Comparison of ENCODE assay signal across 8 mouse cellular contexts in the genomic region with DNA sequence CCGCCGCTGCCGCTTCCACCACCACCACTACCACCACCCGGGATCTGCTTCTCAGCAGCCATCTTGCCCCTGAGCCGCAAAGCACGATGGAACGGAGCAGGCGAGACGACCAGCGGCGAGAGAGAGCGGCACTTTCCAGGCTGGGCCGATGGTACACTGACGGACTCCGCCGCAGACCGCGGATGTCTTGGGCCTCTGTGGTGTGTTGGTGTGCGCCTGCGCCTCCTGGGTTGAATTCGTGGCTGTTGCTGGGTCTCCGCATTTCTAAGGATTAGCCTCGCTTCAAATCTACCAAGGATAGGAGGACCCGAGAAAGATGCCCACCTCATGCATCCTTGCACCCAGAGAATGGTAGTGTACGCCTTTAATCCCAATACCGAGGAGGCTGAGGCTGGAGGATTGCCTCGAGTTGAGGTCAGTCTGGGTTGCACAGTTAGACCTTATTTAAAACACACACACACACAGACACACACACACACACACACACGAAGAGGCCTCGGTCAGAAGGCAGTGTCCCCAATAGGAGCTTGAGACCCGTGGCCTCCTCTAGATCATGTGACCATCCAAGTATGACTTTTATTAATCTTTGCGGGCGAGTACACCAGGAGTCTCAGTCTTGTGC. TPM values are rescaled to one million over a fixed set of nuclear protein-coding genes. Genes with fewer than 3 reads are reported as not detected.
DNase-seq lines count a peak whose midpoint lies in the region; ATAC-seq and TF ChIP-seq lines count a peak whose summit lies in the region.

A gene (minus strand): TSS at position 173 of the 622 bp plus-strand sequence.

- intact Hi-C loops in heart, postnatal 10 days (cut with DNase I) = loop anchor here (2.0 kb wide), 1 partner anchor 31 kb away; no protein-coding TSS in a partner anchor

- DNase-seq in heart, postnatal 10 days = peak; percentile 95 to 97
- peak; percentile 82 for DNase-seq in large intestine, adult 2 months (ENCODE audit: low read depth, low spot score)
- peak; percentile 91 for DNase-seq in liver, postnatal 0 days
- DNase-seq in testis, postnatal 10 days (ENCODE audit: low spot score) = peak; percentile 94

- peak; percentile 77 for TF ChIP-seq EP300 in ES-Bruce4 (IDR thresholded peaks at IDR 0.05; ENCODE audit: insufficient read depth, low read depth, low read length)
- TF ChIP-seq EP300 in liver, postnatal 0 days (IDR thresholded peaks at IDR 0.05; ENCODE audit: low read depth) = no peak

- H3K36me3 ChIP-seq in ES-Bruce4 (ENCODE audit: control insufficient read depth, insufficient read depth, low read length, poor library complexity, severe bottlenecking) = peaks cover 5% of the 10 kb centered on the region; the same call in 1 of the 2 replicates
- peaks cover 30% of the 10 kb centered on the region for H3K36me3 ChIP-seq in forebrain, embryonic 13.5 days (ENCODE audit: poor library complexity, severe bottlenecking)
- H3K36me3 ChIP-seq in liver, postnatal 0 days (replicated peaks; ENCODE audit: insufficient read depth, low read length) = peaks cover 11% of the 10 kb centered on the region
- H3K36me3 ChIP-seq in neural tube, embryonic 14.5 days (ENCODE audit: control insufficient read depth, insufficient read depth, low read length) = peaks cover 14% of the 10 kb centered on the region; the same call in 1 of the 2 replicates

- peak; percentile 92 for TF ChIP-seq POLR2A in ES-Bruce4 (IDR thresholded peaks at IDR 0.05; ENCODE audit: insufficient read depth, low read length)

- peak within 1 kb of the TSS; percentile 94 for H3K4me2 ChIP-seq in forebrain, embryonic 13.5 days
- peak within 1 kb of the TSS; percentile 96 for H3K4me2 ChIP-seq in liver, postnatal 0 days (ENCODE audit: low read depth, low read length)
- peak within 1 kb of the TSS; percentile 70 for H3K4me2 ChIP-seq in neural tube, embryonic 14.5 days (ENCODE audit: low read depth, low read length)

- peak; percentile 99 for ATAC-seq in cerebellum, adult (ENCODE audit: insufficient number of reproducible peaks, low FRiP score, low TSS enrichment)
- ATAC-seq in forebrain, embryonic 13.5 days = peak; percentile 99
- peak; percentile 98 for ATAC-seq in liver, postnatal 0 days
- peak; percentile 99 for ATAC-seq in neural tube, embryonic 14.5 days (ENCODE audit: low read depth)

- WGBS in forebrain, embryonic 13.5 days = 3% methylated on average over 32 of the region's 32 CpGs
- 1% methylated on average over 32 of the region's 32 CpGs for WGBS in large intestine, adult 2 months
- WGBS in liver, postnatal 0 days (ENCODE audit: insufficient replicate concordance) = 2% methylated on average over 32 of the region's 32 CpGs
- 3% methylated on average over 32 of the region's 32 CpGs for whole genome bisulfite sequencing in neural tube, embryonic 14.5 days

- no peaks in the 10 kb centered on the region for H3K4me1 ChIP-seq in ES-Bruce4 (ENCODE audit: control insufficient read depth, insufficient read depth, low read length)
- H3K4me1 ChIP-seq in forebrain, embryonic 13.5 days = peaks cover 39% of the 10 kb centered on the region
- peaks cover 15% of the 10 kb centered on the region for H3K4me1 ChIP-seq in liver, postnatal 0 days (ENCODE audit: insufficient read depth)
- H3K4me1 ChIP-seq in neural tube, embryonic 14.5 days (ENCODE audit: control insufficient read depth, insufficient read depth, low read length) = peaks cover 11% of the 10 kb centered on the region

- H3K9ac ChIP-seq in ES-Bruce4 (ENCODE audit: low read depth, poor library complexity, severe bottlenecking) = peak within 1 kb of the TSS; percentile 73
- peak within 1 kb of the TSS; percentile 92 for H3K9ac ChIP-seq in forebrain, embryonic 13.5 days
- H3K9ac ChIP-seq in liver, postnatal 0 days (replicated peaks) = peak within 1 kb of the TSS; percentile 92
- peak within 1 kb of the TSS; percentile 82 for H3K9ac ChIP-seq in neural tube, embryonic 14.5 days (replicated peaks; ENCODE audit: low read depth, low read length)

- H3K27me3 ChIP-seq in ES-Bruce4 (ENCODE audit: control insufficient read depth, insufficient read depth, low read length, poor library complexity, severe bottlenecking) = no peaks in the 10 kb centered on the region
- 0 out of 2 replicates have a peak, but pooled peaks cover 3% of the 10 kb centered on the region for H3K27me3 ChIP-seq in forebrain, embryonic 13.5 days
- no peaks in the 10 kb centered on the region for H3K27me3 ChIP-seq in liver, postnatal 0 days (ENCODE audit: insufficient read depth, low read length)
- no peaks in the 10 kb centered on the region for H3K27me3 ChIP-seq in neural tube, embryonic 14.5 days (ENCODE audit: control insufficient read depth, insufficient read depth, low read length)

- peak within 1 kb of the TSS; percentile 73 for H3K4me3 ChIP-seq in ES-Bruce4 (ENCODE audit: low read depth, low read length)
- peak within 1 kb of the TSS; percentile 91 for H3K4me3 ChIP-seq in forebrain, embryonic 13.5 days
- peak within 1 kb of the TSS; percentile 97 for H3K4me3 ChIP-seq in liver, postnatal 0 days (ENCODE audit: low read depth, low read length)
- peak within 1 kb of the TSS; percentile 97 for H3K4me3 ChIP-seq in neural tube, embryonic 14.5 days (ENCODE audit: low read depth, low read length)

- peak within 1 kb of the TSS; percentile 5; the same call in 1 of the 2 replicates for H3K27ac ChIP-seq in ES-Bruce4 (ENCODE audit: insufficient read depth, low read length)
- H3K27ac ChIP-seq in forebrain, embryonic 13.5 days = peak within 1 kb of the TSS; percentile 91
- peak within 1 kb of the TSS; percentile 81 for H3K27ac ChIP-seq in liver, postnatal 0 days (ENCODE audit: low read depth)
- H3K27ac ChIP-seq in neural tube, embryonic 14.5 days (ENCODE audit: low read depth, low read length) = peak within 1 kb of the TSS; percentile 93

- no peak for TF ChIP-seq CTCF in ES-Bruce4 (IDR thresholded peaks at IDR 0.05; ENCODE audit: low read depth, low read length)
- TF ChIP-seq CTCF in liver, postnatal 0 days (IDR thresholded peaks at IDR 0.05; ENCODE audit: low read depth) = peak; percentile 15; the same call in 1 of the 2 replicates

- H3K9me3 ChIP-seq in ES-Bruce4 (replicated peaks; ENCODE audit: control insufficient read depth, insufficient read depth, low read length, poor library complexity, severe bottlenecking) = no peaks in the 10 kb centered on the region
- no peaks in the 10 kb centered on the region for H3K9me3 ChIP-seq in forebrain, embryonic 13.5 days (replicated peaks)
- no peaks in the 10 kb centered on the region for H3K9me3 ChIP-seq in liver, postnatal 0 days (ENCODE audit: low read length)
- no peaks in the 10 kb centered on the region for H3K9me3 ChIP-seq in neural tube, embryonic 14.5 days (ENCODE audit: control insufficient read depth, low read length)

RNA-seq across cellular contexts. Expression of the gene that starts here (rescaled TPM):
- polyA plus RNA-seq in ES-Bruce4 (2011; ENCODE audit: insufficient read depth, insufficient read length, low read depth, missing spikeins) = 101 and 107 TPM in 2 replicates
- 71.8 and 72.1 TPM in 2 replicates for polyA plus RNA-seq in forebrain, embryonic 13.5 days (2015; fragmentation: Nextera tagmentation; extraction: Ambion mirVana)
- 10 to 100 TPM; 58.7 to 59.8 TPM for total RNA-seq in heart, postnatal 10 days (2021)
- 64.2 and 66.9 TPM in 2 replicates for polyA plus RNA-seq in large intestine, adult 2 months (2012; rRNA removed)
- 20.9 and 23.8 TPM in 2 replicates for polyA plus RNA-seq in liver, postnatal 0 days (2015; fragmentation: Nextera tagmentation; extraction: Ambion mirVana)
- 52.0 and 57.2 TPM in 2 replicates for polyA plus RNA-seq in neural tube, embryonic 14.5 days (2014; fragmentation: Nextera tagmentation; extraction: Ambion mirVana)

Comparison
In these comparisons a context has a peak if more than half of its experiments do, and no peak if none do; other contexts are left out.
1. Peak in every context shown above with its lines: DNase-seq, ATAC-seq, H3K4me3 ChIP-seq and H3K27ac ChIP-seq.
2. H3K27ac ChIP-seq: peak in every context shown above with its lines; median percentile 93 in neural tube, embryonic 14.5 days; 91 in forebrain, embryonic 13.5 days; 81 in liver, postnatal 0 days; 5 in ES-Bruce4.